Mouse (Mus musculus) CD4-positive naive resting alpha-beta T cell, adult 57 days (primary cell): ENCODE data around the gene Slc4a10. TPM values are rescaled to one million over a fixed set of nuclear protein-coding genes. Genes with fewer than 3 reads are reported as not detected.

Experiments used
- total RNA-seq: library from RNA; stranded (reverse); gene quantifications from one replicate; pipeline ENCODE4 v1.2.4, GENCODE M21; 2023

The Slc4a10 gene
- not detected for total RNA-seq

GRCm38 (mm10) chr2:62046421-62046845 is at the start of gene Slc4a10:
Slc4a10 (plus strand) TSS chr2:62046462.

Other genes with a start within 250 kb of the Slc4a10 start
- 1.4 TPM for gene Tbr1, start 243.5 kb upstream of the Slc4a10 start, total RNA-seq